Mouse (Mus musculus) right cerebral cortex, adult 18-20 months (tissue): ENCODE data around the gene Dld.

Experiments used
- DNase-seq: peaks from one replicate; pipeline ENCODE4 v3.0.0; 2022; ENCODE audit warnings: mixed read lengths

The Dld gene

DNA sequence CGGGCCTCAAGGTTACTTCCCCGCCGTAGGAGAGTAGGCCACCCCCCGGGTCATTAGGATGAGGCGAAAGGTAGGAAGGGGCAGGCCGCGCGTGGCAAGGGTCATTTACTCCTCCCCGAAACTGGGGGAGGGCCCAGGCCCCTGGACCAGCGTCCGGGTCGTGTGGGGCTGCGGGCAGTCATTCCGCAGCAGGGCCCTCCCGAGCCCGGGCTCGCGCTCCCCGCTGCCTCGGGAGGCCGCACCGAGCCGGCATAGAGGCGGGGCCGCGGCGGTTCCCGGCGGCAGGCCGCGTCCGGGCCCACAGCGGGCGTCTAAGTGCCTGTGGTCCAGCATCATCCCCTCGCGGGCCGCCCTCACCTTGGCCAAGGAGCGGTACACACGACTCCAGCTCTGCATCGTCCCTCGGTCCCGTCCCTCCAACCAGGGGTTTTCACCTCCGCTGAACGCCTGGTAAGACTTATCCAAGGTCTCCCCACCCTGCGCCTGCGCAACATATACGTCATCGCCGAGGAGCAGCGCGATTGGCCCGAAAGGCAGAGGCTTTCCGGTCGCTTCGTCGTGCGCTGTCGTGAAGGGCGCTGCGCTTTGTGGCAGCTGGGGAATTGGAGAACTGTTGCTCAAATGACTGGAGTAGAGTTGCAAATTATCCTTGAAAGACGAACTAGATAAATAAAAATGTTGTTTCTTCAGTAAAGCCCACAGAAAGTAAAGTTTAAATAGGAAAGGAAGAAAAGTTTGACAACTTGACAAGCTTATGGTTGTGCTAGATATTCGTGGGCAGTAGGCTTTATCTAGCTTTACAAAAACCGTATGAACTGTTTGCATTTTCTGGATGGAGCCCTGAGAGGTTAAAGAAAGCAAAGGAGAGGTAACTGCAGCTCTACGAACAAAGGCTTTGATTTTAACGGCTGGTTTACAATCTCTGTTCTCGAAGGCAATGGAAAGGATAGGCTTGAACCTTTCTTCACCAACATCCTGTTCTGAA is at the start of gene Dld:
TSS of gene Dld (minus strand) at position 510 of the 985 bp plus-strand sequence.
- DNase-seq = peak; percentile 97

DNA sequence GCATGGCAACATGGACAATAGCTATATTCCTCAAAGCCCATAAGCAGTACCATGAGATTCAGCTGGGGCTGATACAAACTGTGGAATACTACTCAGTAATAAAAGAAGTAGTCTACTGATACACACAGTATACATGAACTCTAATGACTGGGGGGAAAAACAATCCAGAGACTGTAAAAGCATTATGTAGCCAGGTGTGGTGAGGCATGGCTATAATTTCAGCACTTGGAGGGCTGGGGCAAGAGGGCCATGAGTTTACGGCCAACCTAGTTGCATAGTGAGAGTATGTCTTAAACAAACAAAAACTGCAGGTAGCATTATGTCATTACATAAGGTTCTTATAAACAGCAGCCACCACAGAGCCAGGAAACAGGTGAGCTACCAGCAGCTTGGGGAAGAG is 49.6 kb upstream of the Dld start:
- DNase-seq = no peak

DNA sequence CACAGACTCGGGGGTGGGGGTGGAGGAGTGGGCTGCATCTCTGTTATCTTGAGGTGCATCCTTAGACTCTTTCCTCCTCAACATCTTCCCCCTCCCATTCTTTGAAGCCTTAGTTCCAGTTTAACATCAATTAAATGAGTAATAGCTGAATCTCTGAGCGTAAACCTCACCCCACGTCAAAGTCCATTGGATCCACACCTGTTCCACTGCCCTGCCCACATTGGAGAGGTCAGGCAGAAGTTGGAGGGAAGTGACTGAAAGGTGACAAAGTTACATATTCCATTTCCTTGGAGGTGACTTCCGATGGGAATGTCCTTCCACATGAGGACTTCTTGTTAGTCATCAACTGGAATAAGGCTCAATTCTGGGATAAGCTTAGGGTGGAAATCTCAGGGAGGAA is 46.5 kb upstream of the Dld start:
- DNase-seq = no peak

DNA sequence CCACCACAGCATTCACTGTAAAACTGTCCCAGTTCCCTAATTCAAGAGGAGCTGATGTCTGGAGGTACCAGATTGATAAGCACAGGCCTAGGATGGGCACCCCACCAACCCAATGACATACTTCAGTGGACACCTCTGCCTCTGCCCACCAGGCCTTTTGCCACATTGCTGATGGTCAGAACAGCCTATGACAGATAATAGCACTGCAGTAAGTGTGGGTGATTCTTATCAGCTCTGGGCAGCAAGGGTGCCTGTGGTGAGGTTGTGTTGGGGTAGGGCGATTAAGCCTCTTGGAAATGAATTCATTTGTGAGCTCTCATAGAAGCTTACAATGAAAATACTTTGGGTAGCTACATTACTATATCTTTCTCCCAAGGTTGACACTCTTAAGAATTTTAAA is 44.6 kb upstream of the Dld start:
- no peak for DNase-seq

DNA sequence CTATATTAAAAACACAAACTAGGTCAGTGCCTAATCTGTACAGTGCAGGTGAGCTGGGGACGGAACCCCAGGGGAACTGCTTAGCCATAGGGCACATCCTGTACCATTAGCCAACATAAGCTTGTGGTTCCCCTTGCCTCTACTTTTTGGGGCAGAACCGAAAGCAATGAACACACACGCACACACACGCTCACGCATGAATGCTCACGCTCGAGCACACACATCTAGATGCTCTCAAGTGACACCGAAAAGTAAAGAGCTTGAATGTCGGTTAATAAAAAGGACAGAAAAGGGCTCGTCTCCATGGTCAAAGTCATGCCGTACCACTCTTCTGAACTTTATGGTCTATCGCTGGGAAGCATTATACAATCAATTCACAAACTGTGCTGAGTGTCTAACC is 40.4 kb upstream of the Dld start:
- no peak for DNase-seq

DNA sequence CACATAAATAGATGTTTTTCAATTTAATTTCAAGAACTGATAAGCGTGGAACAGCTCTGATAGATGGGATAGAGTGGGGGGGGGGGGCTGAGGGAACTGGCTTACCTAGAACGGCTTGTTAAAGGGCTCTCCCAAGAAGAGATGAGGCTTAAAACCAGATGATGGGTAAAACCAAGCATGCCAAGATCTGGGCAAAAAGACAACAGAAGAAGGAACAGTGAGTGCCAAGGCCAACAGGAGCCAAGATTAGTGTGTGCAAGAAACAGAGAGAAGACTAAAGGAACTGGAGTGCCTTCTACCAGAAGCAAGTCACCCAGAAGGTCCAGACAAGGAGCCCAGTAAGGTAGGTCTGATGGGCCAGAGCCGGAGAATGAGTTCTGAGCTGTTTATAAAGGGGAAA is 39.3 kb upstream of the Dld start, which contains the start of gene Slc26a3:
TSS of gene Slc26a3 (plus strand) at position 301 of the 400 bp plus-strand sequence.
- no peak for DNase-seq

DNA sequence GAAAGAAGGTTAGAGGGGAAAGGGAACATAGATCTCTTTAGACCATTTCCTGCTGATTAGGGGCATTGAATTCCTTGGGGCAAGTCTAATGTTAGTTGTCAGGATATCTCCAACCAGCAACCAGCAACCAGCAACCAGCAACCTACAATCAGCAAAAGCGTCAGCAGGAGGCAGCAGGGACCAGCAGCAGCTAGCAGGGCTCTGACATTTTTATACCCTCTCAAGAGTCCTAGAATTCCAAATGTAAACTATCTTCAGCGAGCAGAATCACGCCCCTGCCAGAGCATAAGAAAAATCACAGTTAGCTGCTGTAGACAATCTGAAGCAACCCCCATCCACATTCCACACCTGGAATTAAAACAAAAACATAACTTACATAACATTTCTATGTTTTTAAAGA is 36.0 kb upstream of the Dld start:
- no peak for DNase-seq

DNA sequence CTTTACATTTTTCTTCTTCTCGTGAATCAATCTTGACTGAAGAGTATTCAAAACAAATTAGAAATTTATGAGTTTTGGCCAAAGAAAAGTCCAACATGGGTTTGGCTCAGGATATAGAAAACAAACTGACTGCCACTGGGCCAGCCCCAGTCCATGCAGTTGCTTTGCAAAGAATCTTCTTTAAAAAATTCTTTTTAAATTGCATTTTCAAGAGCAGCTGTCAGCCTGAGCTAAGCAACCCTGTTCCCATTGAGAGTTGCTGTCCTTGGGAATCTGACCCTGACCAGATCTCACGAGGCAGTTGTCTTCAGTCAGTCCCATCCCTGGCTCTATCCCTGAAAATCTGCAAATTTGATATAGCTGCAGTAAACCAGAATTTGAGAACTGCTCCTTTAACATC is 31.2 kb upstream of the Dld start:
- DNase-seq = no peak

DNA sequence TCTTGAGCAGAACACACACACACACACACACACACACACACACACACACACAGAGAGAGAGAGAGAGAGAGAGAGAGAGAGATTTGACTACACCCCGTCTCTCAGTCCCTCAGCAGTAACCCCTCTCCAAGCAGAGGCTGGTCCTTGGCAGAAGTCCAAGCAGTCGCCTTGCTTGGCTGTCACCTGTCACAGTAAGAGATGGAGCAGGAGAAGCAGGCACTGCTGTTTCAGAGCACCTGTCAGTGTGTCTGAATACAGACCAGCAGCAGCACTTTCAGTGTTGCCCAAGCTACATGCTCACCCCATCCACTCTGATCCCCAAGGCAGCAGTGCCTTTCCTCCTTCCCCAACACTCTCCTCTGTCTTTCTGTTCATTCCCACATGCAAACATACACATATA is 29.6 kb upstream of the Dld start:
- DNase-seq = no peak

DNA sequence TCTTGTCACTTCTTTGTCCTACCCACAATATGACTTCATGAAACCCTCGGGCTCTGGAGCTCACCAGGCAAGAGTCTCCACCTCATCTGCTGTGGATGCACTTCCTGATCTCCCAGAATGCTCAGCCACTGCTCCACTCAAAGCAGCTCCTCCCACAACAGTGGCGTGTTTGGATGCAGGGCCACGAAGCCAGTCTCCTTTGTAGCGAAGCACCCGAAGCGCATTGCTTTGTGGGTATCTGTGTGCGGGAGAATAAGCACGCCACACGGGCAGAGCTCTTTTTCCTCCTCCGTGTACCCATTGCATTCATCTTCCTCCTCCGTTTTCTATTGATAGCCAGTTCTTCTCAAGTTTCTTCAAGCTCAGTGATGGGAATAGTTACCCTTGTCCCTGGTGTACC is 26.0 kb upstream of the Dld start:
- DNase-seq = no peak

DNA sequence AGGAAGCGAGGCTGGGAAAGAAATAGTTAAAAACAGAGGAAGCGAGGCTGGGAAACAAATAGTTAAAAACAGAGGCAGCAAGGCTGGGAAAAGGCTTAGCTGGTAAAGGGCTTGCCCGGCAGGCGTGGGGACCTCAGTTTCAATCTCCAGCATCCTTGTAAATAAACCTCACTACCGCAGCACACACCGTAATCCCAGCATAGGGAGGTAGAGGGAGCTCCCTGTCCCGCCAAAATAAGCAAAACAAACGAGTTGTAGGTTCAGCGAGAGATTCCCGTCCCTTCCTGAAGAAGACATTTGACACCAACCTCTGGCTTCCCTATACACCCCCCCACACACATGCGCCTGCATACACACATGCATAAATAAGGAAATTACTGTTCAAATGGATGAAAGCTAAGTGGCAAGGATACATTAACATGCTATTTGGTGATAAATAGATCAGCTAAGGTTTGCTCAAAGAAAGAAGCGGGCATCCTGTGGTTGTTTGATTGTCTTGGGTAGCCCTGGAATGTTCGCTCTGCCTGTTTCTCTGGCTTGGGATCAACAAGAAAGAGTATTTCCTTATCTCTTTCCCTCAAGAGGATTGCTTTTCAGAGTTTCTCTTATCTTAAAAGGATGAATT is 25.2 kb upstream of the Dld start:
- DNase-seq = no peak

DNA sequence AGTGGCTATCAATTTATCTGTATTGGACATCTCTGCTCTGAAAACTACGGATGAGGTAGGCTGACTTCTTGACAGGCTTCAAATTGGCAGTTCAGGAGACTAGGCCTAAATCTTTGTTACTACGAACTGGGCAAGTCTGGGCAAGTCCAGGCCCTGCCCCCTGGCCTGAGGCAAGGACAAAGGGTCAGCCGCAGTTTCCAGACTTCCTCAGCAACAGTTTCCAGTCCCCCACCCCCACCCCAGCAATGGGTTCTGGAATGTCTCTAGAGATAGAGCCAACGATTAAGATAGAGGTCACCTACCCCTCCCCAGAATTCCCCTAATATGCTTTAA is 24.0 kb upstream of the Dld start:
- DNase-seq = no peak

DNA sequence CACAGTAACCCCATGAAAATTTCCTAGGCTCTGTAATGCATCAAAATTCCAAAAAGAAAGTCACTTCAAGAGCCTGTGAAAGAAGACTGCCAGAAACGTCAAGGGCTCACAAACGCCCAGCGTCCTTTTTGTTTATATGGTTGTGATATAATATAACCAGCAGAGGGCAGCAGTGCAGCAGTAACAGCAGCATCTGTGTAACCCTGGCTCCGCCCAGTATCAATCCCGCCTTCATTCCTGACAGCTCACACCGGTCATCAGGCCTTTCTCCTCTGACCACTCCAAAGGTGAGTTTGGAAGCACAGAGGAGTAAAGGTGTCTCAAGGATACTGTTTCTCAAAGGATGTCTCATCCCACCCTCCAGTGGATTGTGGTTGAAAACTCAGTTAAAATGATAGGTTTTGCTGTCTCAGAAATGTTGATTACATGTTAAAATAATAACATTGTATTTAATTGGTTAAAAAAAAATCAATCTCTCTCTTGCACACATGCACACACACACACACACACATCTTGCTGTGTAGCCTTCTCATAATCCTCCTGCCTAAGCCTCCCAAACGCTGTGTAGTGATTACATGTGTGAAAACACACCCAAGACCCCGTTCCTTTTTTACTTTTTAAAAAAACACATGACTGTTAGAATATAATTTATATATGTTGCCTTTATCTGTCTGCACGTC is 23.5 kb upstream of the Dld start:
- peak; percentile 63 for DNase-seq

DNA sequence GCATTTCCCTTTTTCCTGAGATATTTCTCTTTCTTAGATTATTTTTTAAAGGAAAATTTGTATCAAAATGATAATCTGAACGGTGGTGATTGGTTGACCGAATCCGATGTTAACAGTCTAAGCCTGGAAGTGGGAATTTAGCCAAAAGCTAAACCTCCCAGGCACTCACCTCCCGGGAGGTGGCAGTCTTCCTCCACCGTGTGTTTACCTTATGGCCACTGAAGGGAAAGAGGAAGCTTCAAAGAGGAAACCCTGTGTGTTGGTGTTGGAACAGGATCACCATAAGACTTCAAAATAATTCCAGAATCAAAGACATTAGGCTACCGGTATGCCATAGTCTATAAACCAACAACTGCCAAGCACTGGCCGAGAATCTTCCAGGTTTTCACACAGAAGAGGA is 18.4 kb upstream of the Dld start:
- DNase-seq = no peak

DNA sequence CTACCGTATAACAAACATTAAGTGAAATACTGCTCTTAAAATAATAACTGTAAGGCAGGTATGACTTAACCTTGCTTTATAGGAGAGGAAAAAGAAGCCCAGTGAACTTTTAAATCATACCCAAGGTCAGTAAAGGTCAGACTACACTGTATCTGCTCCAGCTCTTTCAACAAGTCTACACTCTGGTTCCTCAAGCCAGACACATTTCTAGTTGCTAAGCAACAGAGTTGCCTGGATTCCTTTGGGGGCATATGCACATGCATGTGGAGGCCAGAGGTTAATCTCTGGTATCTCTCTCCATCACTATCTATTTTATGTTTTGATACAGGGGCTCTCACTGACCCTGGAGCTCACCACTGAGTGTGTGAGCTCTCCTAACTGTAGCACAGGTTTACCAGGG is 17.9 kb upstream of the Dld start:
- DNase-seq = no peak

DNA sequence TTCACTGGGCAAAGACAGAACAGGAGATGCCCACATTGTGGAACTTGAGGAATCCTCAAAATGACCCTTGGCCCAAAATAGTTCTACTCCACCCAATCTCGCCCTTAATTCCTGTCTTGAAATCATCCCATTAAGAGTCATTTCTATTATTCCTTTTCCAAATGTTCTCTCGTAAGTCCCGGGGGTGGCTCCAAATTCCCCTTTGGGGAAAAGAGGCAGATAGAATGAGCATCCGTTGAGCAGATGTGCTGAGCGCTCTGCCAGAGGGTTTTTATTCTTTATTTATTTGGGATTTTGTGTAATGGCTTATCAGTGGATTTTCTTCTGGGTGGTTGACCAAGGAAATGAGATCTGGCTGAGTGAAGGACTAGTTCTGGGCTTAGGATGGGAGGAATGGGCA is 16.5 kb upstream of the Dld start:
- DNase-seq = no peak

DNA sequence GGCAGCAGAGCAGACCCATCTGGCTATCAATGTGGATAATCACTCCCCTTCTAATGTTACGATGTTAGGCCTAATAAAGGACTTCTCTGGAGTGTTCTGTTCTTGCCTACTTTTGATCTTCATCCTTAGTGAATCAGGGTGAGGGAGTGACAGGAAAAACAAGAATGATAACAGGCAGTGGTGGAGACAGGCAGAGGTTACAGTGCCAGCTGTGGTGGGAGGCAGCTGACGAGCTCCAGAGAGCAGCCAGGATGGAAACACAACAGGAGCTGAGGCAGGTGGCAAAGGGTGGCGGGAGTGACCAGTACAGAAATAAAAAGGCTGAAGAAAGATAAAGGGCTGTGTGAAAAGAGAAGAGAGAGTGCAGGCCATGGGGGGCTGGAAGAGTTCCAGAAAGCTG is 15.2 kb upstream of the Dld start:
- no peak for DNase-seq

DNA sequence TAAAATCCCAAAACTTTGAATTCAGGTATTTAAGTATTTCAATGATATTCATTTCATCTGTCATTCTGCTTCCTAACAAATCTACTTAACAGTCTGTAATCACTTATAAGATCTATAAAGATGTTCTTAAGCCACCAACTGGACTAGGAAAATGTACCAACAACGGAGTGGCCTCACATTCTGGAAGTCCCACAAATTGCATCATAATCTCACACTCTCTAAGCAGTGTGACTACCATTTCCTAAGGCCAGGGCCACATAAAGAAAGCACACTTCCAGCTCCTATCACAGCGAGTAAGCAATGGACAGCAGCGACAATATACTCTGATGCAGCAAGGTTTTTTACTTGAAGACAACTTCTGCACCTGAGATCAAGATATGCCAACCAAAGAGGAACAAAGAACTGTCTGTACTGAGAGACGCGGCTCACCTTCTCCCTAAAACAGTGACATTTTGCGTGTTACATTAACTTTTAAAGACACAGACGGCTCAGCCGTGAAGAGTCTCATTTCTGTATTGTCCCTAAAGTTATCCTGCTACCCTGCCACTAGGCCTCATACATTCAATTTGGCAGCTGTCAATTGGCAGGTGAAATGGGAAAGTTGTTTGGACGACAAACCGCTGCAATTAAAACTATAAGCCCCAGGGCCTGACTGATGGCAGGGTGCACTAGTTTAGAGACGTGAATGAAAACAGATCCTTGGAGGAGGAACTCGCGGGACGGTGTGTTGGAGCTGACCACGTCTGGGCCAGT is 886 bp downstream of the Dld start:
- no peak for DNase-seq

DNA sequence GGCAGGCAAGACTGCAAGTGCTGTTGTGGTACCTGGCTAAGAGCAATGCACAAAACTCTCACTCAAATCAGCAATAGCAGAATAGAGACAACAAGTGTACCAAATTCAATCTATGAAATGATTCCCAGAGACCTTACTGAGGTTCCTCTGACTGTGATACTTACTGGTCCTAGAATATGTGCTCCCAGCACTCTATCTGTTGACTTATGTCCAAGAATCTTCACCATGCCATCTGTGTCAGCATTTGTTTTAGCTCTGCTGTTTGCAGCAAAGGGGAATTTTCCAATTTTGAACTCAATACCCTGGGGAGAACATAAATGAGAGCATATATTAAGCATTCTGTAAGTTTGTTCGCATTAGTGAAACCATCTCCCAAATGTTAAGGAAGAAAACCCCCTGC is 18.0 kb downstream of the Dld start:
- no peak for DNase-seq

DNA sequence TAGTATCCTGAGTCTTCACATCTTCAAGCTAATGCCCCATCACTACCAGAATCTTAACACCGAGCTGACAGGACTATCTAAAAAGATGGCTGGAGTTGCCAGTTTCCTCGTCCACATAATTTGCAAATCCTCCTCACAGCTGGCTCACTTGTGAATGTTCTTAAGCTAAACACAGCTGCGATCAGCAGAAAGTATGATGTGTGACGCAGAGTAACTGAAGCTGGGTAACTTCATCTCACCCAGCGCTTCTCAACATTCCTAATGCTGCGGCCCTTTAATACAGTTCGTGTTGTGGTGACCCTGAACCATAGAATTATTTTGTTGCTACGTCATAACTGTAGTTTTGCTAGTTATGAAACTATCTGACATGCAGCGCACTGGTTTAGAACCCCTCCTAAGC is 24.1 kb downstream of the Dld start:
- DNase-seq = no peak

DNA sequence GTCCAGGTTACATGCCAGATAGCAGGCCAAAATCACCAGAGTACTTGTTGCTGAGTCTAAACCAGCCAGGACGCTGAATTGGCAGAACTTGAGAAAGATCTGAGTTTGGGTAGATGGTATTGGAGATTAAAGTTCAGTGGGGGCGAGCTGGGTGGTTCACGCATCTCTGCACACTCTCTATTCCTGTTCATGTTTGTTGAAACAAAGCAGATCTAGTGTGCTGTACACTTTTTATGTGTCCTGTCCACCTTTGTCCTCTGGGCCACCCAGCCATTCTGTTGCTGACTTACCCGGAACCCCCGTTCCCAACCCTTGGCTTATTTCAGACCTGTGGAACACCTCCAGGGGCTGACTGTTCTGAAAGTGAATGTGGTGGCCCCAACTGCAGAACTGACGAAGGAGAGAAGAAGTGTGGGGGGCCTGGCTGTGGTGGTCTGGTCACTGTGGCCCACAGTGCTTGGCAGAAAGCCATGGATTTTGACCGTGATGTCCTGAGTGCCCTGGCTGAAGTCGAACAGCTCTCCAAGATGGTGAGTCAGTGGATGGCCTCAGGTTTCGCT is 28.0 kb downstream of the Dld start:
- DNase-seq = no peak

DNA sequence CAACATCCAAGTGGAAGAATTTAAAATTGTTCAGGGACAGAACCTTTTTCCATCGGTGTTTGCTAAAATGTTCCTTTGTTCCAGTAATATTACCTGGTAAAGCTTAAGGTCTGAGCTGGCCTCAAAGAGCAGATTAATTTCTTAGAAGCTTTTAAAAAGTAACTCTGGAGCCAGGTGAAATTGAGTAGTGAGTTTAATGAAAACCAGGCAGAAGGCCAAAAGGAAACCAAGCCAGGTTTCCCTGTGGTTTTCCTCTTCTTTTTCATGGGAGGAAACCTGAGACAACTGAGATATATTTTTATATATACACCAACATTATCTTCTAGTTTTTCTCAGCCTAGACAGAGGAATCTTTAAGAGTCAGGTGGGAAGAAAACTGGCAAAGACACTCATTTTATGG is 29.7 kb downstream of the Dld start:
- no peak for DNase-seq

DNA sequence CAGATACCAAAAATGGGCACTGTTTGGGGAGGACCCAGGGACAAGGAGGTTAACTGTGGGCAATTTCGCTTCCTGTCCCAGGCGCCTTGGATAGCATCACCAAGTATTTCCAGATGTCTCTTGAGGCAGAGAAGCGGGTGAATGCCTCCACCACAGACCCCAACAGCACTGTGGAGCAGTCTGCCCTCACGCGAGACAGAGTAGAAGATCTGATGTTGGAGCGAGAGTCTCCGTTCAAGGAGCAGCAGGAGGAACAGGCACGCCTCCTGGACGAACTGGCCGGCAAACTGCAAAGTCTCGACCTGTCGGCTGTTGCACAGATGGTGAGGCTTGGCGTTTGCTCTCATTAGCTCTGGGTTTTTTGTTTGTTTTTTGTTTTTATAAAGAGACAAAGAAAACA is 30.4 kb downstream of the Dld start:
- no peak for DNase-seq
